Mouse (Mus musculus) mesoderm, embryonic 11.5 days (tissue): ENCODE measurements around the gene Ms4a4a.
"Not testable (repeated sequence)": the region's sequence is repeated elsewhere in the genome, so short reads cannot be mapped to it uniquely, and the experiment has no call there.

Source experiments
- DNase-seq: peaks from one replicate; pipeline ENCODE4 v3.0.0-alpha.2; 2012; ENCODE audit warnings: low read depth, low spot score

The Ms4a4a gene

GRCm38 (mm10) chr19:11431209-11431608, 55.9 kb downstream of the Ms4a4a start:
- DNase-seq: not testable (repeated sequence)

GRCm38 (mm10) chr19:11435058-11435834, 59.9 kb downstream of the Ms4a4a start:
- no peak for DNase-seq
